Mouse (Mus musculus) kidney, postnatal 10 days (tissue): ENCODE measurements at regions not wholly inside any gene's neighbourhood (a gene's known extent, or its start where the extent isn't known, plus 50 kb on each side); places are given as distances from the start of the nearest gene placed in this dataset.
A peak's percentile ranks its signal among the peaks of the same experiment; 100 is the strongest.
"Not testable (repeated sequence)": the region's sequence is repeated elsewhere in the genome, so short reads cannot be mapped to it uniquely, and the experiment has no call there.

Experiments used
- DNase-seq: peaks from one replicate; pipeline ENCODE4 v3.0.0; 2021; ENCODE audit warnings: mixed read lengths

DNA sequence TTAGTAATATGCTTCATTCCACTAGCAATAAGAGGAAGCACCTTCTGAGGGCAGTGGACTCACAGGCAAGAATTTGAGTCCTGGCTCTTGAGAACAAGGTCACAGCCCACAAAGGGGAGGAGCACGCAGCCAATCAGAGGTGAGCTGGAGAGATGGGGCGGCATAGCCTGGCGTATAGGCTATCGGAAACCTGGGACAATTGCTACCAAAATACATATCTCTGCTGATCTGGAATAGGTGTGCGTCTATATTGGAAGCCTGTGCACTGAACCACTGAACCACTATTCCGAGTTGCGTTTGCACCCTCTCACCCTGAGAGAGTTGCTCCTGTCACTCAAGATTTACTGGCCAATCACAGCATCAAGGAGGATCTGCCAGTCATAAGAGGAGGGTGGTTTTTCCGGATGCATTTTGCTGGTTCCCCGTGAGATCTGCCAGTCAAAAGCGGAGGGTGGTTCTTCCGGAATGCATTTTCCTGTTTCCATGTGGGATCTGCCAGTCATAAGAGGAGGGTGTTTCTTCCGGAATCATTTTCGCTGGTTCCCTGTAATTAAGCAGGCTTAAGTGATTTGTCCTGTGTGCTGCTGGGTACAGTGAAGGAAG lies 80.1 kb upstream of the Riok2 start:
- peak; percentile 89 for DNase-seq

DNA sequence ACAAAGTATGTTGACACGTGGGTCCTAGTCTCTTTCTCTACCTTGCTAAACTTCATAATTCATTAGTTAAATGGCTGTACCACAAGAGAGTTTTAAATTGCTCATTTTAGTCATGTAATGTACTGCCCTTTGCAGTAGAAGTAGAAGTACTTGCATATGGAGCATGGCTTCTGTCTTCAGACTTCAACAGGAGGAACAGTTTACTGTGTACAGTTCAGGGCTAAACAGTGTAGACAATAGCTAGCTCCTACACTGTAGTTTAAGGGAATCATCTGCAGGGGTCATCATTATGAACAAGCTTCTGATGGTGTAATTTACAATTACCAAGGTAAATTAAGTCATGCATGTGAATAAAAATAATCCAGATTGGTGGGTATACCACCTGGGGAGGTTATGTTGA lies 79.1 kb upstream of the Riok2 start:
- not testable (repeated sequence) for DNase-seq

DNA sequence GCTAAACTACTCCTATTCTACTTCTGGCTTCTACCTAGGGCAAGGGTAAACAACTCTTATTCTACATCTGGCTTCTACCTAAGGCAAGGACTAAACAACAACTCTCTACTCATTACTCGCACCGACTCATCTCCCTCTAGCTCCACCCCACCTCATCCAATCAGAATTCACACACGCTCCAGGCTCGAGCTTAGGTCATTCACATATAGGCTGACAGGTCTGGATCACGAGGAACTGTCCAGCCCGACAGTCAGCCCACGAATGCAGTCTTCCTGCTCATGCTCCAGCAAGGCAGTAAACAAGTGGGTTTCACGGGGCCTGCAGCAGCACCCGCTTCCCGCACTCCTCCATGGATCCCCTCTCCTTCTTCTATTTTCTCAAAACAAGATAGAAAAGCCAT lies 70.6 kb upstream of the Riok2 start:
- DNase-seq = not testable (repeated sequence)
